Mouse (Mus musculus): ENCODE measurements around the gene Nrxn3. TPM values are rescaled to one million over a fixed set of nuclear protein-coding genes. Genes with fewer than 3 reads are reported as not detected.

Nrxn3 gene
- polyA plus RNA-seq, 1 experiment from 2014 or later, result 87.0 TPM

GRCm38 (mm10) chr12:89181157-89181561 lies 458.5 kb downstream of the Nrxn3 start:
- no peaks in the 10 kb centered on the region for H3K36me3 ChIP-seq (ENCODE audit: control insufficient read depth, insufficient read depth, low read length)
- H3K4me3 ChIP-seq (ENCODE audit: low read depth, low read length), result no peak overlapping the region
- peaks cover 3% of the 10 kb centered on the region for H3K4me1 ChIP-seq (ENCODE audit: control insufficient read depth, insufficient read depth, low read length)
- no peak overlapping the region for H3K27ac ChIP-seq (ENCODE audit: low read length)
- 16% methylated on average over 2 of the region's 2 CpGs for WGBS
- H3K9ac ChIP-seq (ENCODE audit: low read depth, low read length), result no peak overlapping the region
- no peak overlapping the region for H3K4me2 ChIP-seq (ENCODE audit: low read length)
- peak; percentile 48; the same call in 1 of the 2 replicates for ATAC-seq
- no peaks in the 10 kb centered on the region for H3K27me3 ChIP-seq (ENCODE audit: control insufficient read depth, insufficient read depth, low read depth, low read length)
- H3K9me3 ChIP-seq (replicated peaks; ENCODE audit: control insufficient read depth, low read length, poor library complexity, severe bottlenecking), result no peaks in the 10 kb centered on the region

- Histone ChIP-seq H3K36me3 (ENCODE audit: control insufficient read depth, insufficient read depth, low read length) (no peaks in the 10 kb centered on the region), H3K9ac (ENCODE audit: low read depth, low read length) (no peak overlapping the region), H3K27ac (ENCODE audit: low read length) (no peak overlapping the region), H3K9me3 (replicated peaks; ENCODE audit: control insufficient read depth, low read length, poor library complexity, severe bottlenecking) (no peaks in the 10 kb centered on the region), H3K4me1 (ENCODE audit: control insufficient read depth, insufficient read depth, low read length) (no peaks in the 10 kb centered on the region), H3K27me3 (ENCODE audit: control insufficient read depth, insufficient read depth, low read depth, low read length) (no peaks in the 10 kb centered on the region), H3K4me2 (ENCODE audit: low read length) (no peak overlapping the region), H3K4me3 (ENCODE audit: low read depth, low read length) (no peak overlapping the region)
- no peak for ATAC-seq
- WGBS, result 81% methylated on average over 10 of the region's 10 CpGs
Observed at GRCm38 (mm10) chr12:89198764-89199525, 476.3 kb downstream of the Nrxn3 start.

GRCm38 (mm10) chr12:89211608-89212007 lies 488.9 kb downstream of the Nrxn3 start:
- H3K36me3 ChIP-seq (ENCODE audit: control insufficient read depth, insufficient read depth, low read length), result no peaks in the 10 kb centered on the region
- no peak overlapping the region for H3K4me3 ChIP-seq (ENCODE audit: low read depth, low read length)
- 59% methylated on average over 2 of the region's 2 CpGs for WGBS
- no peak for ATAC-seq
- H3K27me3 ChIP-seq (ENCODE audit: control insufficient read depth, insufficient read depth, low read depth, low read length), result no peaks in the 10 kb centered on the region
- no peak overlapping the region for H3K9ac ChIP-seq (ENCODE audit: low read depth, low read length)
- no peak overlapping the region for H3K4me2 ChIP-seq (ENCODE audit: low read length)
- no peaks in the 10 kb centered on the region for H3K9me3 ChIP-seq (replicated peaks; ENCODE audit: control insufficient read depth, low read length, poor library complexity, severe bottlenecking)
- H3K27ac ChIP-seq (ENCODE audit: low read length), result no peak overlapping the region
- H3K4me1 ChIP-seq (ENCODE audit: control insufficient read depth, insufficient read depth, low read length), result no peaks in the 10 kb centered on the region

- ATAC-seq, result no peak
- H3K4me2 ChIP-seq (ENCODE audit: low read length), result no peak overlapping the region
- H3K9ac ChIP-seq (ENCODE audit: low read depth, low read length), result no peak overlapping the region
- no peaks in the 10 kb centered on the region for H3K9me3 ChIP-seq (replicated peaks; ENCODE audit: control insufficient read depth, low read length, poor library complexity, severe bottlenecking)
- H3K4me3 ChIP-seq (ENCODE audit: low read depth, low read length), result no peak overlapping the region
- 62% methylated on average over 1 of the region's 1 CpGs for WGBS
- H3K27ac ChIP-seq (ENCODE audit: low read length), result no peak overlapping the region
- H3K4me1 ChIP-seq (ENCODE audit: control insufficient read depth, insufficient read depth, low read length), result no peaks in the 10 kb centered on the region
- H3K27me3 ChIP-seq (ENCODE audit: control insufficient read depth, insufficient read depth, low read depth, low read length), result no peaks in the 10 kb centered on the region
- no peaks in the 10 kb centered on the region for H3K36me3 ChIP-seq (ENCODE audit: control insufficient read depth, insufficient read depth, low read length)
Observed at GRCm38 (mm10) chr12:89239826-89240225, 517.1 kb downstream of the Nrxn3 start.

- Histone ChIP-seq H3K9ac (ENCODE audit: low read depth, low read length) (no peak overlapping the region), H3K4me3 (ENCODE audit: low read depth, low read length) (no peak overlapping the region), H3K4me1 (ENCODE audit: control insufficient read depth, insufficient read depth, low read length) (no peaks in the 10 kb centered on the region), H3K27ac (ENCODE audit: low read length) (no peak overlapping the region), H3K36me3 (ENCODE audit: control insufficient read depth, insufficient read depth, low read length) (no peaks in the 10 kb centered on the region), H3K27me3 (ENCODE audit: control insufficient read depth, insufficient read depth, low read depth, low read length) (no peaks in the 10 kb centered on the region), H3K9me3 (replicated peaks; ENCODE audit: control insufficient read depth, low read length, poor library complexity, severe bottlenecking) (no peaks in the 10 kb centered on the region), H3K4me2 (ENCODE audit: low read length) (no peak overlapping the region)
- no peak for ATAC-seq
Observed at GRCm38 (mm10) chr12:89241554-89241953, 518.9 kb downstream of the Nrxn3 start.

- Histone ChIP-seq H3K27me3 (ENCODE audit: control insufficient read depth, insufficient read depth, low read depth, low read length) (no peaks in the 10 kb centered on the region), H3K36me3 (ENCODE audit: control insufficient read depth, insufficient read depth, low read length) (no peaks in the 10 kb centered on the region), H3K9me3 (replicated peaks; ENCODE audit: control insufficient read depth, low read length, poor library complexity, severe bottlenecking) (no peaks in the 10 kb centered on the region), H3K9ac (ENCODE audit: low read depth, low read length) (no peak overlapping the region), H3K27ac (ENCODE audit: low read length) (no peak overlapping the region), H3K4me1 (ENCODE audit: control insufficient read depth, insufficient read depth, low read length) (no peaks in the 10 kb centered on the region), H3K4me3 (ENCODE audit: low read depth, low read length) (no peak overlapping the region), H3K4me2 (ENCODE audit: low read length) (no peak overlapping the region)
- ATAC-seq, result no peak
- 46% methylated on average over 1 of the region's 1 CpGs for WGBS
Observed at GRCm38 (mm10) chr12:89242476-89242875, 519.8 kb downstream of the Nrxn3 start.

GRCm38 (mm10) chr12:89255275-89255892 lies 532.7 kb downstream of the Nrxn3 start:
- Histone ChIP-seq H3K27me3 (ENCODE audit: control insufficient read depth, insufficient read depth, low read depth, low read length) (no peaks in the 10 kb centered on the region), H3K9ac (ENCODE audit: low read depth, low read length) (no peak overlapping the region), H3K4me3 (ENCODE audit: low read depth, low read length) (no peak overlapping the region), H3K4me1 (ENCODE audit: control insufficient read depth, insufficient read depth, low read length) (peaks cover 9% of the 10 kb centered on the region), H3K36me3 (ENCODE audit: control insufficient read depth, insufficient read depth, low read length) (peaks cover 2% of the 10 kb centered on the region; the same call in 1 of the 2 replicates), H3K27ac (ENCODE audit: low read length) (no peak overlapping the region), H3K4me2 (ENCODE audit: low read length) (no peak overlapping the region), H3K9me3 (replicated peaks; ENCODE audit: control insufficient read depth, low read length, poor library complexity, severe bottlenecking) (no peaks in the 10 kb centered on the region)
- WGBS, result 49% methylated on average over 4 of the region's 4 CpGs
- peak; percentile 51; the same call in 1 of the 2 replicates for ATAC-seq

- 68% methylated on average over 3 of the region's 3 CpGs for WGBS
- no peak for ATAC-seq
- Histone ChIP-seq H3K27me3 (ENCODE audit: control insufficient read depth, insufficient read depth, low read depth, low read length) (no peaks in the 10 kb centered on the region), H3K9ac (ENCODE audit: low read depth, low read length) (no peak overlapping the region), H3K36me3 (ENCODE audit: control insufficient read depth, insufficient read depth, low read length) (peaks cover 2% of the 10 kb centered on the region; the same call in 1 of the 2 replicates), H3K4me2 (ENCODE audit: low read length) (no peak overlapping the region), H3K4me3 (ENCODE audit: low read depth, low read length) (no peak overlapping the region), H3K9me3 (replicated peaks; ENCODE audit: control insufficient read depth, low read length, poor library complexity, severe bottlenecking) (no peaks in the 10 kb centered on the region), H3K27ac (ENCODE audit: low read length) (no peak overlapping the region), H3K4me1 (ENCODE audit: control insufficient read depth, insufficient read depth, low read length) (peaks cover 9% of the 10 kb centered on the region)
Observed at GRCm38 (mm10) chr12:89258879-89259278, 536.2 kb downstream of the Nrxn3 start.

- Histone ChIP-seq H3K9ac (ENCODE audit: low read depth, low read length) (no peak overlapping the region), H3K9me3 (replicated peaks; ENCODE audit: control insufficient read depth, low read length, poor library complexity, severe bottlenecking) (no peaks in the 10 kb centered on the region), H3K27ac (ENCODE audit: low read length) (no peak overlapping the region), H3K4me3 (ENCODE audit: low read depth, low read length) (no peak overlapping the region), H3K27me3 (ENCODE audit: control insufficient read depth, insufficient read depth, low read depth, low read length) (no peaks in the 10 kb centered on the region), H3K4me2 (ENCODE audit: low read length) (no peak overlapping the region), H3K4me1 (ENCODE audit: control insufficient read depth, insufficient read depth, low read length) (peaks cover 9% of the 10 kb centered on the region), H3K36me3 (ENCODE audit: control insufficient read depth, insufficient read depth, low read length) (peaks cover 2% of the 10 kb centered on the region; the same call in 1 of the 2 replicates)
- no peak for ATAC-seq
- 95% methylated on average over 24 of the region's 24 CpGs for WGBS
Observed at GRCm38 (mm10) chr12:89260076-89260475, 537.4 kb downstream of the Nrxn3 start.
